Mouse (Mus musculus) midbrain, embryonic 14.5 days (tissue): ENCODE results near the gene Dcxr. TPM values are rescaled to one million over a fixed set of nuclear protein-coding genes. Genes with fewer than 3 reads are reported as not detected.

Source experiments
- ATAC-seq: fragments of 200-750 bp; cut with Nextera tagmentation; 2 replicates; pipeline ENCODE4 v1.8.0; 2017; ENCODE audit warnings: moderate number of reproducible peaks, moderate library complexity; ENCODE audit not compliant: low FRiP score, low TSS enrichment
- DNase-seq: peaks from one replicate; pipeline ENCODE4 v3.0.0-alpha.2; 2015
- H3K27ac ChIP-seq: fragments of 300-500 bp; sonication (generic); replicated peaks from 2 replicates; pipeline ENCODE4 v1.5.1; 2014; ENCODE audit warnings: mild to moderate bottlenecking, low read depth, low read length, moderate library complexity
- H3K27me3 ChIP-seq: fragments of 300-500 bp; sonication (generic); 2 replicates; pipeline ENCODE4 v1.6.1; 2014; ENCODE audit warnings: low read length, control low read depth, mixed read lengths; ENCODE audit not compliant: control insufficient read depth, insufficient read depth
- H3K36me3 ChIP-seq: fragments of 300-500 bp; sonication (generic); 2 replicates; pipeline ENCODE4 v1.6.1; 2014; ENCODE audit warnings: low read length, control low read depth; ENCODE audit not compliant: control insufficient read depth, insufficient read depth
- H3K4me1 ChIP-seq: fragments of 300-500 bp; sonication (generic); 2 replicates; pipeline ENCODE4 v1.6.1; 2014; ENCODE audit warnings: mild to moderate bottlenecking, antibody characterized with exemption, low read length, control low read depth; ENCODE audit not compliant: control insufficient read depth, insufficient read depth
- H3K4me2 ChIP-seq: fragments of 300-500 bp; sonication (generic); 2 replicates; pipeline ENCODE4 v1.6.1; 2014; ENCODE audit warnings: mild to moderate bottlenecking, low read length, moderate library complexity
- H3K4me3 ChIP-seq: fragments of 300-500 bp; sonication (generic); replicated peaks from 2 replicates; pipeline ENCODE4 v1.5.1; 2014; ENCODE audit warnings: low read depth, low read length
- H3K9ac ChIP-seq: fragments of 300-500 bp; sonication (generic); replicated peaks from 2 replicates; pipeline ENCODE4 v1.6.1; 2014; ENCODE audit warnings: mild to moderate bottlenecking, low read length, moderate library complexity
- H3K9me3 ChIP-seq: fragments of 300-500 bp; sonication (generic); 2 replicates; pipeline ENCODE4 v1.6.1; 2016; ENCODE audit warnings: low read length, control low read depth, mixed read lengths; ENCODE audit not compliant: control insufficient read depth
- WGBS: fragments of 180-500 bp; shearing (Covaris S2); extraction: QIAGEN DNeasy Blood & Tissue Kit; methylation state at CpG from one replicate; pipeline ENCODE4 v1.1.7; 2014; 5-methylcytosine and 5-hydroxymethylcytosine counted together
- polyA plus RNA-seq: library from polyadenylated mRNA; unstranded; fragments of >200 nt; fragmentation: Nextera tagmentation; extraction: Ambion mirVana; gene quantifications from 2 replicates; pipeline ENCODE4 v1.2.1, GENCODE M21; 2014

Dcxr gene
- polyA plus RNA-seq, 1 experiment from 2014 or later: 8.6 TPM

DNA sequence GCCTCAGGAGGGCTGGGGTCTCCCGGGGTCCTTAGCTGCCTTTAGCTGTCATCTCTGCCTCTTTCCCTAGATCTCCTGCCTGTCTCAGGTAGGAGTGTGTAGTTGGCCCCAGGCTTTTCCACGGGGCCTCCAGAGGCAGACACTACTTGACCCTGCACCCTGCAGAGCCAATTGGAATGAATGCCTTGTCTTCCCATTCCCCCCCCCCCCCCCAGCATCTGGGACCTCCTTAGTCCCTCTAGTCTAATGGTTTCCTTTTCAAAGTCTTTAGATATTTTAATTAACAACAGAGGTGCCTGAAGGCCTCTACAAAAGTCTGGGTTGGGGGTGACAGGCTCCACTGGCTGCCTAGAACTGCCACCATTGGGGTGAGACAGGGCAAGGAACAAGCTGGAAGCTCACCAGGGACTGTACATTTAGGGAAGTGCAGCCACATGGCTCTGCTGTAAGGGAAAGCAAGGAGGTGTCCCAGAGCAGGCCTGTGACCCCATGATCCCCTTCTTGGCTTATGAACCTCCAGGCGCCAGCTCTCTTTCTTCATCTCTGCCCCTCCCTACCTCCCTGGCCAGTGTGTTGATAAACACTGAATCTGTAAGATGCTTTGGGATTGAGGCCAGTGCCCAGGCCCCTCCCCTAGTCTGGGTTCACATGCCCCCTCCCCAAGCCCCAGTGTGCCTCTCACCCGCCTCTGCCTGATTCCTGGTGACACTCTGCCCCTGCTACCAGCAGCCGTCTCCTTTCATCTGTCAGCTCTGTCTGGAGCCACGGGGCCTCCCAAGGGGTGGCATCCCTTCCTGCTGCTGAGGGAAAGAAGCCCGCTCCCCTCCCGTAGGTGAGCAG is 22.4 kb downstream of the Dcxr start:
- Histone ChIP-seq H3K27ac (peak overlapping the region; percentile 61), H3K36me3 (peaks cover 45% of the 10 kb centered on the region), H3K9me3 (no peaks in the 10 kb centered on the region), H3K27me3 (no peaks in the 10 kb centered on the region), H3K9ac (peak overlapping the region; percentile 37; the same call in 1 of the 2 replicates), H3K4me3 (no peak overlapping the region), H3K4me1 (peaks cover 23% of the 10 kb centered on the region), H3K4me2 (peak overlapping the region; percentile 17; the same call in 1 of the 2 replicates)
- WGBS: 17% methylated on average over 8 of the region's 8 CpGs
- ATAC-seq (peak; percentile 52; the same call in 1 of the 2 replicates), DNase-seq (peak; percentile 45)

DNA sequence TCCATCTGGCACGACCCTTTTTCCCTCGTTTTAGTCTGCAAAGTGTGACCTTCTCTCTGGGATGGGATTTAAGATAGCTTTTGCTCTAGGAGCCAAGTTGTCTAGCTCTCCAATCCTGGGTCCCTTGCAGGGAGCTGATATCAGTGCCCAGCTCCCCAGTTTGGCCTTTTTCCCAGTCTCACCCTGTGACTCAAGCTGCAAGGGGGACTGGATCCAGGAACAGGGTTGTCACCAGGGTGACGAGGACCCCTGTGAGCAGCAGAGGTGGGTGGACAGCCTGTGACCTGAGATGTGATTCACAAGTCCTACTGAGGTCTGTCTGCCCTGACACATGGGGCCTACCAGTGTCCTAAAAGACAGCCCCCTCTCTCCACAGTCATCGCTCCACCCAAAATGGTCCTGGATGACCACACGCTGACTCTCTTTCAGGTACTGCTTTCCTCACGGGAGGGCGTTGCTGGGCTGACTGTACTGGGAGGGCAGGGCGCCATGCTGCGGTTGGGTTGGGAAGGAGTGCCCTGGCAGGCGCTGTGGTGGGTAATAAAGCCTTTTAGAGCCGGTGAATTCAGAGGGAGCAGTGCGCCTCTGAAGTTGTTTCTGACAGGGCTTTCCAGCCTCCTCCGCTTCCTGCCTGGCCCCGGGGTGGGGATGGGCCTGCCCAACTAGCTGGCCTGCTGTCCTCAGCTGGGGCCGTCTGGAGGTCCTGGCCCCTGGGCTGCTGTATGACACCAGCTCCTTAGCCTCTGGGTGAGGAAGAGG is 23.2 kb downstream of the Dcxr start:
- no peak for DNase-seq
- Histone ChIP-seq H3K4me3 (no peak overlapping the region), H3K9me3 (no peaks in the 10 kb centered on the region), H3K9ac (no peak overlapping the region), H3K27me3 (no peaks in the 10 kb centered on the region), H3K4me1 (peaks cover 23% of the 10 kb centered on the region), H3K4me2 (no peak overlapping the region), H3K27ac (peak overlapping the region; percentile 61), H3K36me3 (peaks cover 37% of the 10 kb centered on the region)
- ATAC-seq: no peak
- WGBS: 37% methylated on average over 15 of the region's 15 CpGs

DNA sequence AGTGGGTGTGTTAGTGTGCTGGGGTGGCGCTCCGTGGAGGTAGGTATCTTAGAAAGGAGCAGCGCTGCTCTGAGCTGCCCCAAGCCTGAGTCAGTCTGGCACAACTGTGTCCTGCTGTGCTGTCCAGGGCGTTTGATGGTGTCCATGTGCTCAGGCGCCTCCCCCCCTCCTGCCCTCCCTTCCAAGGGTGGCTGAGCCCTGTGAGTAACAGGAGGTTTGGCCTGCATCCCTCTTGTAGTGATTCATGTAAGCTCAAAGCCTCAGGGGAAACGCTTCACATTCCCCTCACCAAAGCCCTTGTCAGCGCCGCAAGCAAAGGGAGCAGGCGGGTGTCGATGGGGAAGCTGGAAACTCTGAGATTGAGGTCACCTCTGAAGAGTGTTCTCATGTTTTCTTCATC is 29.3 kb downstream of the Dcxr start:
- Histone ChIP-seq H3K36me3 (peaks cover 39% of the 10 kb centered on the region), H3K27ac (no peak overlapping the region), H3K27me3 (no peaks in the 10 kb centered on the region), H3K4me2 (no peak overlapping the region), H3K4me1 (peaks cover 7% of the 10 kb centered on the region), H3K4me3 (no peak overlapping the region), H3K9me3 (no peaks in the 10 kb centered on the region), H3K9ac (no peak overlapping the region)
- ATAC-seq (no peak), DNase-seq (no peak)
- WGBS: 72% methylated on average over 10 of the region's 10 CpGs

DNA sequence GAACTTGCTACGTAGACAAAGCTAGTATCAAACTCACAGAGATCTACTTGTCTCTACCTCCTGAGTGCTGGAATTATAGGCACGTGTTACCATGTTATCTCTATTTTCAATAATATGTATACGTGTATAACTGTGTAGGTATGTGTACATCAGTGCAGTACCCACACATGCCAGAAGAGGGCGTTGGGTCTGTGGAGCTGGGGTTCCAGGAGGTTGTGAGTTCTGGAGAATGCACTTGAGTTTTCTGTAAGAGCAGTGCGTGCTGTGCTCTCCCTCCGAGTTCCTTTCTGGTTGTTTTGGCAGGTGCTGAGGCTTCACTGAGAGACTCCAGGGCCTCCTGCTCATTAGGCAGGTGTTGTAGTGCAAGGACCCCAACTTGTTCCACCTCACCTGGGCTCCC is 30.5 kb downstream of the Dcxr start:
- Histone ChIP-seq H3K9ac (no peak overlapping the region), H3K27me3 (no peaks in the 10 kb centered on the region), H3K4me3 (no peak overlapping the region), H3K36me3 (peaks cover 38% of the 10 kb centered on the region), H3K9me3 (no peaks in the 10 kb centered on the region), H3K4me1 (peaks cover 7% of the 10 kb centered on the region), H3K4me2 (no peak overlapping the region), H3K27ac (no peak overlapping the region)
- ATAC-seq (no peak), DNase-seq (no peak)
- 95% methylated on average over 6 of the region's 6 CpGs for WGBS

DNA sequence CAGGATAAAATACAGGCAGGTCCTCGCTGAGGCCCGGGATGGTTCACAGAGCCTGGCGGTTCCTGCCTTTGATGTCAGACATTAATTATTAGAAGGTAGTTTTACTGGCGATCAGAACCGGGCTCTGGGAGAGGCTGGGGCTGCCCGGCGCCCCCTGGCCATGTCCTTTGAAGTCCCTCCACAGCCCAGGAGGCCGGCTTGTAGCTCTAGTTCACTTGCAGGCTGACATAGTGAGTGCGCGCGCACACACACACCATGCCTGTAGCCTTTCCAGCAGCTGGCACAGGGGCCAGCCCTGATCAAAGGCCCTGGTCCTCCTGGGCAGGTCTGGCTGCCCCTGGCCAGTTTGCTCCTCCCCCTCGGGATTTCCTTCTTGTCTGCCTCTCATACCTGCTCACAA is 31.4 kb downstream of the Dcxr start:
- no peak overlapping the region for H3K9ac ChIP-seq
- WGBS: 36% methylated on average over 12 of the region's 12 CpGs
- no peaks in the 10 kb centered on the region for H3K9me3 ChIP-seq
- DNase-seq: peak; percentile 60
- ATAC-seq: peak; percentile 55; the same call in 1 of the 2 replicates
- H3K36me3 ChIP-seq: peaks cover 35% of the 10 kb centered on the region
- no peak overlapping the region for H3K4me3 ChIP-seq
- H3K27ac ChIP-seq: peak overlapping the region; percentile 61
- H3K4me2 ChIP-seq: no peak overlapping the region
- H3K27me3 ChIP-seq: no peaks in the 10 kb centered on the region
- peaks cover 7% of the 10 kb centered on the region for H3K4me1 ChIP-seq

DNA sequence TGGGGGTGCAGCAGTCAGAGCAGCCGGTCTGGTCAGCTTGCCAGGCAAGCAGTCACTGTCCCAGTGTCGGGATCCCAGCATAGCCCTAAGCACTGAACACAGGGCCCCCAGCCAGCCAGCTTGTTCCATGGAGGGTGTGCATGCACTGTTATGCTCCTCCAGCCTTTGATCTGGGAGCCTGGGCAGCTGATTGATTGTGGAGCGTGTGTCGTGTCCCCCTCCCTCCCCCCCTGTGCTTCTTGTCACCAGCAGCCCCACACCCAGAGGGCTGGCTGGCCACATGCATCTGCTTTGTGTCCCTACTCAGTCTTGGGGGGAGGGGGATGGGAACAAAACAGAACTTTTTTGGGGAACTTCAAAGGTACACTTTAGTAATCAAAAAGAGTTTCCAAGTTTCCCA is 31.9 kb downstream of the Dcxr start:
- H3K9ac ChIP-seq: no peak overlapping the region; the same call in 1 of the 2 replicates
- H3K4me1 ChIP-seq: peaks cover 7% of the 10 kb centered on the region
- DNase-seq (peak; percentile 56), ATAC-seq (peak; percentile 57; the same call in 1 of the 2 replicates)
- H3K4me2 ChIP-seq: no peak overlapping the region
- H3K27me3 ChIP-seq: no peaks in the 10 kb centered on the region
- 17% methylated on average over 4 of the region's 4 CpGs for WGBS
- H3K36me3 ChIP-seq: peaks cover 37% of the 10 kb centered on the region
- no peaks in the 10 kb centered on the region for H3K9me3 ChIP-seq
- no peak overlapping the region for H3K4me3 ChIP-seq
- peak overlapping the region; percentile 71 for H3K27ac ChIP-seq

DNA sequence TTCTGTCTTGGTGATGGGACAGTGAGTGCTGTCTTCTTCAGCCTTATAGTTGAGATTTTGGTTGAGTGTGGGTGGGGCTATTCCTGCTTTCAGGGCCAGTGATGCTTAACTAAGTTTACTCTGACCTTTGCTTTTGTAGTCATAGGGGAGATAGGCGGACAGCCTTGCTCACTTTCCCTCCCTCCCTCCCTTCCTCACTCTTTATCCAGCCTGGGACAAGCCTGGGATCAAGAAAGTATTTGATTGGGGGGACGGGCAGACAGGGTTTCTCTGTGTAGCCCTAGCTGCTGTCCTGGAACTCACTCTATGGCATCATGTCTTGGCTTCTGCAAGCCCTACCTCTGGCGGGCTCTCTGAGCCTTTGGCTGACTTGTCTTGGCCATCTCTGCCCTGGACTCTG is 33.6 kb downstream of the Dcxr start:
- Histone ChIP-seq H3K4me2 (no peak overlapping the region), H3K9ac (no peak overlapping the region), H3K27me3 (no peaks in the 10 kb centered on the region), H3K4me1 (peaks cover 7% of the 10 kb centered on the region), H3K9me3 (no peaks in the 10 kb centered on the region), H3K4me3 (no peak overlapping the region), H3K27ac (no peak overlapping the region), H3K36me3 (peaks cover 49% of the 10 kb centered on the region)
- ATAC-seq: no peak
- 41% methylated on average over 3 of the region's 3 CpGs for WGBS
- DNase-seq: no peak

DNA sequence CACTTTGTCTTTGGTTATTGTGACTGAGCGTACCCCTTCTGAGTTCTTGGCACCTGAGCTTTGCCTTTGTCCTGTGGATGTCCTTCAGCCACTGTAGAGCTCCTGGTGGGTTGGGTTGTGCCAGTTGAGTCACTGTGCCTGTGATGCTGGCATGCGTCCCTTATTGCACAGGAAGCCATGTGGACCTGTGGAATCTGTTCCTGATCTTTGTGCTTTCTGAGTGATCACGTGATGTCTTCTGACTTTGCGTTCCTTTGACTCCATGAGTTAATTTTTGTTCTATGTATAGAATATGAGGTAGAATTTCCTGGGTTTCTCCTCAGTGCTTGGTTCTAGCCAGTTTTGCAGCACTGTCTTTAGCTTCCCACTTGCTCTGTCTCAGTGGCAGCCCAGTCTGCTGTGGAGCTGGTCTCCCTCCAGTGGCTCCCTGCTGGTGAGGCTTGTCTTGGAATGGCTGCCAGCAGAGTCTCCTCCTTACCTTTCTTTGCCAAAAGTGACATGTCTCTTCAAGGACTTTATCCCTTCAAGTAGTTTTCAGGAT is 34.5 kb downstream of the Dcxr start:
- 96% methylated on average over 4 of the region's 4 CpGs for WGBS
- DNase-seq (no peak), ATAC-seq (no peak)
- peaks cover 7% of the 10 kb centered on the region for H3K4me1 ChIP-seq
- no peak overlapping the region for H3K4me2 ChIP-seq
- peaks cover 56% of the 10 kb centered on the region for H3K36me3 ChIP-seq
- no peaks in the 10 kb centered on the region for H3K9me3 ChIP-seq
- H3K27ac ChIP-seq: no peak overlapping the region
- H3K27me3 ChIP-seq: no peaks in the 10 kb centered on the region
- H3K9ac ChIP-seq: no peak overlapping the region
- no peak overlapping the region for H3K4me3 ChIP-seq
